Mouse (Mus musculus): Measurements from ENCODE around the gene Grin1. TPM values are rescaled to one million over a fixed set of nuclear protein-coding genes. Genes with fewer than 3 reads are reported as not detected.

Grin1 gene
- polyA plus RNA-seq (2015; fragmentation: Nextera tagmentation; extraction: Ambion mirVana), result 0.78 and 0.90 TPM in 2 replicates

- Histone ChIP-seq H3K27ac (ENCODE audit: low read depth, low read length) (no peak within 1 kb of the TSS), H3K4me2 (replicated peaks; ENCODE audit: low read depth) (peak within 1 kb of the TSS; percentile 61), H3K36me3 (ENCODE audit: control insufficient read depth, insufficient read depth) (no peaks in the 10 kb centered on the region), H3K4me3 (ENCODE audit: low read depth, low read length) (peak within 1 kb of the TSS; percentile 30), H3K9me3 (ENCODE audit: control insufficient read depth) (no peaks in the 10 kb centered on the region), H3K9ac (ENCODE audit: low read depth, low read length) (no peak within 1 kb of the TSS), H3K27me3 (replicated peaks; ENCODE audit: control insufficient read depth, insufficient read depth, low read length) (peaks cover 34% of the 10 kb centered on the region), H3K4me1 (replicated peaks; ENCODE audit: control insufficient read depth, insufficient read depth, low read length) (peaks cover 2% of the 10 kb centered on the region; the same call in 1 of the 2 replicates)
- WGBS, result 8% methylated on average over 58 of the region's 58 CpGs
- TF ChIP-seq CTCF (IDR thresholded peaks at IDR 0.05; ENCODE audit: low read depth), result no peak
- peak; percentile 55 for ATAC-seq
Measured at GRCm38 (mm10) chr2:25318971-25319773, at the start of gene Grin1. TSS of gene Grin1 (minus strand) at chr2:25319187.

GRCm38 (mm10) chr2:25365091-25365761 lies 46.2 kb upstream of the Grin1 start, which contains the start of gene Uap1l1:
TSS of gene Uap1l1 (minus strand) at chr2:25365682.
- TF ChIP-seq CTCF (IDR thresholded peaks at IDR 0.05; ENCODE audit: low read depth), result no peak
- H3K4me2 ChIP-seq (replicated peaks; ENCODE audit: low read depth), result peak within 1 kb of the TSS; percentile 79
- H3K27ac ChIP-seq (ENCODE audit: low read depth, low read length), result peak within 1 kb of the TSS; percentile 89
- under 1% methylated on average over 54 of the region's 54 CpGs for WGBS
- peaks cover 33% of the 10 kb centered on the region for H3K36me3 ChIP-seq (ENCODE audit: control insufficient read depth, insufficient read depth)
- H3K9me3 ChIP-seq (ENCODE audit: control insufficient read depth), result no peaks in the 10 kb centered on the region
- no peaks in the 10 kb centered on the region for H3K27me3 ChIP-seq (replicated peaks; ENCODE audit: control insufficient read depth, insufficient read depth, low read length)
- peak within 1 kb of the TSS; percentile 62 for H3K4me3 ChIP-seq (ENCODE audit: low read depth, low read length)
- peak within 1 kb of the TSS; percentile 67 for H3K9ac ChIP-seq (ENCODE audit: low read depth, low read length)
- ATAC-seq, result peak; percentile 64
- H3K4me1 ChIP-seq (replicated peaks; ENCODE audit: control insufficient read depth, insufficient read depth, low read length), result peaks cover 12% of the 10 kb centered on the region; the same call in 1 of the 2 replicates

- H3K36me3 ChIP-seq (ENCODE audit: control insufficient read depth, insufficient read depth), result peaks cover 37% of the 10 kb centered on the region
- no peaks in the 10 kb centered on the region for H3K27me3 ChIP-seq (replicated peaks; ENCODE audit: control insufficient read depth, insufficient read depth, low read length)
- no peak for TF ChIP-seq CTCF (IDR thresholded peaks at IDR 0.05; ENCODE audit: low read depth)
- peak overlapping the region; percentile 62 for H3K4me3 ChIP-seq (ENCODE audit: low read depth, low read length)
- peaks cover 11% of the 10 kb centered on the region; the same call in 1 of the 2 replicates for H3K4me1 ChIP-seq (replicated peaks; ENCODE audit: control insufficient read depth, insufficient read depth, low read length)
- ATAC-seq, result no peak
- 35% methylated on average over 9 of the region's 9 CpGs for WGBS
- peak overlapping the region; percentile 89 for H3K27ac ChIP-seq (ENCODE audit: low read depth, low read length)
- peak overlapping the region; percentile 67 for H3K9ac ChIP-seq (ENCODE audit: low read depth, low read length)
- H3K9me3 ChIP-seq (ENCODE audit: control insufficient read depth), result no peaks in the 10 kb centered on the region
- peak overlapping the region; percentile 79 for H3K4me2 ChIP-seq (replicated peaks; ENCODE audit: low read depth)
Measured at GRCm38 (mm10) chr2:25364761-25365090, 45.7 kb upstream of the Grin1 start.

- Histone ChIP-seq H3K9me3 (ENCODE audit: control insufficient read depth) (no peaks in the 10 kb centered on the region), H3K4me1 (replicated peaks; ENCODE audit: control insufficient read depth, insufficient read depth, low read length) (peaks cover 11% of the 10 kb centered on the region; the same call in 1 of the 2 replicates), H3K4me2 (replicated peaks; ENCODE audit: low read depth) (peak overlapping the region; percentile 79), H3K4me3 (ENCODE audit: low read depth, low read length) (peak overlapping the region; percentile 62), H3K27ac (ENCODE audit: low read depth, low read length) (peak overlapping the region; percentile 89), H3K36me3 (ENCODE audit: control insufficient read depth, insufficient read depth) (peaks cover 37% of the 10 kb centered on the region), H3K27me3 (replicated peaks; ENCODE audit: control insufficient read depth, insufficient read depth, low read length) (no peaks in the 10 kb centered on the region), H3K9ac (ENCODE audit: low read depth, low read length) (peak overlapping the region; percentile 67)
- 58% methylated on average over 4 of the region's 4 CpGs for WGBS
- no peak for ATAC-seq
- TF ChIP-seq CTCF (IDR thresholded peaks at IDR 0.05; ENCODE audit: low read depth), result no peak
Measured at GRCm38 (mm10) chr2:25364313-25364712, 45.3 kb upstream of the Grin1 start.

- ATAC-seq, result peak; percentile 73
- Histone ChIP-seq H3K36me3 (ENCODE audit: control insufficient read depth, insufficient read depth) (peaks cover 37% of the 10 kb centered on the region), H3K4me3 (ENCODE audit: low read depth, low read length) (peak overlapping the region; percentile 62), H3K4me2 (replicated peaks; ENCODE audit: low read depth) (peak overlapping the region; percentile 79), H3K9me3 (ENCODE audit: control insufficient read depth) (no peaks in the 10 kb centered on the region), H3K27me3 (replicated peaks; ENCODE audit: control insufficient read depth, insufficient read depth, low read length) (no peaks in the 10 kb centered on the region), H3K27ac (ENCODE audit: low read depth, low read length) (peak overlapping the region; percentile 89), H3K4me1 (replicated peaks; ENCODE audit: control insufficient read depth, insufficient read depth, low read length) (0 out of 2 replicates have a peak, but pooled peaks cover 11% of the 10 kb centered on the region), H3K9ac (ENCODE audit: low read depth, low read length) (peak overlapping the region; percentile 67)
- 24% methylated on average over 13 of the region's 13 CpGs for WGBS
- TF ChIP-seq CTCF (IDR thresholded peaks at IDR 0.05; ENCODE audit: low read depth), result no peak; the same call in 1 of the 2 replicates
Measured at GRCm38 (mm10) chr2:25363478-25364178, 44.6 kb upstream of the Grin1 start.
